ENCODE assay signal across 9 mouse cellular contexts in genomic region chr9:42652756-42653155, GRCm38 (mm10).
A peak's percentile ranks its signal among the peaks of the same experiment; 100 is the strongest.
DNase-seq lines count a peak whose midpoint lies in the region; ATAC-seq lines count a peak whose summit lies in the region.
"Had no signal": no experiment of that assay in that cellular context is flagged by ENCODE, and none has a peak within 500 bp of the region (broad histone marks: within the 10 kb centered on the region; RNA-seq: fewer than 3 reads in every experiment).

No protein-coding gene starts in this region.

- H3K27me3 ChIP-seq in liver, embryonic 12.5 days (replicated peaks): no peaks in the 10 kb centered on the region
- H3K27me3 ChIP-seq: embryonic facial prominence, embryonic 15.5 days; megakaryocyte, embryonic 14.5 days had no signal

- no peak overlapping the region for H3K4me3 ChIP-seq in liver, embryonic 12.5 days
- H3K4me3 ChIP-seq: embryonic facial prominence, embryonic 15.5 days; megakaryocyte, embryonic 14.5 days had no signal

- H3K36me3 ChIP-seq in liver, embryonic 12.5 days: no peaks in the 10 kb centered on the region
- H3K36me3 ChIP-seq: embryonic facial prominence, embryonic 15.5 days had no signal

- no peaks in the 10 kb centered on the region for H3K9me3 ChIP-seq in liver, embryonic 12.5 days (replicated peaks)
- H3K9me3 ChIP-seq: embryonic facial prominence, embryonic 15.5 days; megakaryocyte, embryonic 14.5 days had no signal

- no peaks in the 10 kb centered on the region for H3K4me1 ChIP-seq in liver, embryonic 12.5 days
- H3K4me1 ChIP-seq: embryonic facial prominence, embryonic 15.5 days; megakaryocyte, embryonic 14.5 days had no signal

- 65% methylated on average over 2 of the region's 2 CpGs for WGBS in liver, embryonic 12.5 days (ENCODE audit: insufficient replicate concordance)

- peak; percentile 36 for DNase-seq in liver
- DNase-seq in adrenal gland, adult 8-10 months: peak; percentile 4
- DNase-seq in ovary, postnatal 14 days (ENCODE audit: low spot score): peak; percentile 42
- no peak for DNase-seq in cerebellum, adult 8-10 months

- no peak overlapping the region for H3K4me2 ChIP-seq in liver, embryonic 12.5 days
- H3K4me2 ChIP-seq: embryonic facial prominence, embryonic 15.5 days had no signal

- H3K9ac ChIP-seq in liver, embryonic 12.5 days: no peak overlapping the region
- H3K9ac ChIP-seq: embryonic facial prominence, embryonic 15.5 days had no signal

- no peak overlapping the region for H3K27ac ChIP-seq in liver, embryonic 12.5 days
- H3K27ac ChIP-seq: embryonic facial prominence, embryonic 15.5 days had no signal

- no peak for ATAC-seq in liver, embryonic 12.5 days
- ATAC-seq in granulocyte monocyte progenitor cell, adult 5-6 weeks (replicated peaks; ENCODE audit: poor library complexity, severe bottlenecking): 0 out of 2 replicates have a peak, but pooled peaks have one; percentile 35
- no peak for ATAC-seq in megakaryocyte progenitor cell, adult 5-6 weeks (replicated peaks; ENCODE audit: poor library complexity)
